Mouse (Mus musculus) brain, embryonic 14.5 days (tissue): ENCODE data around the gene Furin.

Experiments used
- CTCF ChIP-seq: fragments of 200-500 bp; IDR thresholded peaks from 2 replicates; pipeline ENCODE4 v1.5.1; 2012; ENCODE audit warnings: inconsistent platforms, mild to moderate bottlenecking, moderate library complexity, borderline replicate concordance; ENCODE audit not compliant: insufficient read depth, insufficient read length; ENCODE audit errors: extremely low read depth
- POLR2A ChIP-seq: fragments of 200-500 bp; IDR thresholded peaks from 2 replicates; pipeline ENCODE4 v1.6.1; 2012; ENCODE audit warnings: mild to moderate bottlenecking, inconsistent platforms, borderline replicate concordance; ENCODE audit not compliant: poor library complexity, insufficient read depth, insufficient read length, severe bottlenecking; ENCODE audit errors: extremely low read depth

- TF ChIP-seq POLR2A = no peak
- TF ChIP-seq CTCF = no peak
These were observed 6.4 kb downstream of the Furin start for GRCm38 (mm10) chr7:80398654-80399444.
